Mouse (Mus musculus): ENCODE results near the gene Serpina6.
"Not testable (repeated sequence)": the region's sequence is repeated elsewhere in the genome, so short reads cannot be mapped to it uniquely, and the experiment has no call there.

Gene Serpina6

GRCm38 (mm10) chr12:103656848-103657626 is at the start of gene Serpina6:
Gene Serpina6, minus strand, starts transcription at chr12:103657212.
- DNase-seq (ENCODE audit: low spot score): no peak

- DNase-seq (ENCODE audit: low spot score): no peak
Observed at GRCm38 (mm10) chr12:103706113-103706512, 49.1 kb upstream of the Serpina6 start.

GRCm38 (mm10) chr12:103705547-103705946 is 48.5 kb upstream of the Serpina6 start:
- DNase-seq (ENCODE audit: low spot score): no peak

GRCm38 (mm10) chr12:103700144-103700750 is 43.2 kb upstream of the Serpina6 start:
- no peak for DNase-seq (ENCODE audit: low spot score)

- DNase-seq (ENCODE audit: low spot score): no peak
Observed at GRCm38 (mm10) chr12:103695429-103695828, 38.4 kb upstream of the Serpina6 start, which contains the start of gene Serpina1f. Gene Serpina1f, minus strand, starts transcription at chr12:103695529.

GRCm38 (mm10) chr12:103688221-103688814 is 31.3 kb upstream of the Serpina6 start:
- peak; percentile 28 for DNase-seq (ENCODE audit: low spot score)

- peak; percentile 44 for DNase-seq (ENCODE audit: low spot score)
Observed at GRCm38 (mm10) chr12:103687021-103687420, 30.0 kb upstream of the Serpina6 start.

GRCm38 (mm10) chr12:103686050-103686449 is 29.0 kb upstream of the Serpina6 start:
- no peak for DNase-seq (ENCODE audit: low spot score)

- no peak for DNase-seq (ENCODE audit: low spot score)
Observed at GRCm38 (mm10) chr12:103685386-103685785, 28.4 kb upstream of the Serpina6 start.

GRCm38 (mm10) chr12:103683775-103684174 is 26.8 kb upstream of the Serpina6 start:
- DNase-seq (ENCODE audit: low spot score): no peak

GRCm38 (mm10) chr12:103681739-103682138 is 24.7 kb upstream of the Serpina6 start:
- no peak for DNase-seq (ENCODE audit: low spot score)

GRCm38 (mm10) chr12:103681169-103681568 is 24.2 kb upstream of the Serpina6 start:
- no peak for DNase-seq (ENCODE audit: low spot score)

- DNase-seq (ENCODE audit: low spot score): not testable (repeated sequence)
Observed at GRCm38 (mm10) chr12:103679853-103680252, 22.8 kb upstream of the Serpina6 start.

- no peak for DNase-seq (ENCODE audit: low spot score)
Observed at GRCm38 (mm10) chr12:103676039-103676438, 19.0 kb upstream of the Serpina6 start, which contains the start of gene Serpina16. Gene Serpina16, minus strand, starts transcription at chr12:103676139.

GRCm38 (mm10) chr12:103673179-103673578 is 16.2 kb upstream of the Serpina6 start:
- DNase-seq (ENCODE audit: low spot score): no peak

GRCm38 (mm10) chr12:103671483-103671882 is 14.5 kb upstream of the Serpina6 start:
- no peak for DNase-seq (ENCODE audit: low spot score)

GRCm38 (mm10) chr12:103670964-103671363 is 14.0 kb upstream of the Serpina6 start:
- no peak for DNase-seq (ENCODE audit: low spot score)

- no peak for DNase-seq (ENCODE audit: low spot score)
Observed at GRCm38 (mm10) chr12:103670344-103670743, 13.3 kb upstream of the Serpina6 start.

GRCm38 (mm10) chr12:103665286-103665685 is 8.3 kb upstream of the Serpina6 start:
- DNase-seq (ENCODE audit: low spot score): no peak

GRCm38 (mm10) chr12:103662053-103662452 is 5.0 kb upstream of the Serpina6 start:
- DNase-seq (ENCODE audit: low spot score): not testable (repeated sequence)

GRCm38 (mm10) chr12:103660076-103660475 is 3.1 kb upstream of the Serpina6 start:
- DNase-seq (ENCODE audit: low spot score): no peak

GRCm38 (mm10) chr12:103659171-103659570 is 2.2 kb upstream of the Serpina6 start:
- DNase-seq (ENCODE audit: low spot score): no peak

- no peak for DNase-seq (ENCODE audit: low spot score)
Observed at GRCm38 (mm10) chr12:103657991-103658390, 979 bp upstream of the Serpina6 start.

Data from embryo, embryonic 10 days (tissue).